Mouse (Mus musculus) MEL (cell line): ENCODE data around the gene Pum1. TPM values are rescaled to one million over a fixed set of nuclear protein-coding genes. Genes with fewer than 3 reads are reported as not detected.

ENCODE experiments used
- DNase-seq: peaks from one replicate; pipeline ENCODE4 v3.0.0; 2011; ENCODE audit warnings: low read depth, low spot score
- H3K27ac ChIP-seq: 2 replicates; pipeline ENCODE4 v1.5.1; 2012; ENCODE audit warnings: low read depth, mild to moderate bottlenecking, control low read depth, low read length, moderate library complexity; ENCODE audit not compliant: control insufficient read depth
- H3K27me3 ChIP-seq, 2 experiments: fragments of 150-350 bp in 1 of 2; sonication (generic) in 1 of 2; 2 replicates each; pipeline ENCODE4 v1.6.1; 2012; ENCODE audit warnings: low read length in 2 of 2, mild to moderate bottlenecking in 2 of 2, improper control_type of control experiment in 1 of 2, moderate library complexity in 1 of 2; ENCODE audit not compliant: insufficient read depth in 2 of 2, control insufficient read depth in 1 of 2
- H3K36me3 ChIP-seq, 2 experiments: 2 replicates each; pipeline ENCODE4 v1.6.1; 2012 to 2014; ENCODE audit warnings: low read length in 2 of 2, improper control_type of control experiment in 1 of 2, inconsistent platforms in 1 of 2, mild to moderate bottlenecking in 1 of 2; ENCODE audit not compliant: insufficient read depth in 2 of 2, control insufficient read depth in 1 of 2
- H3K4me1 ChIP-seq, 2 experiments: fragments of 150-350 bp in 1 of 2; sonication (generic) in 1 of 2; 2 replicates each; pipeline ENCODE4 v1.6.1; 2012; ENCODE audit warnings: low read length in 2 of 2, improper control_type of control experiment in 1 of 2, mild to moderate bottlenecking in 1 of 2; ENCODE audit not compliant: insufficient read depth in 2 of 2, control insufficient read depth in 1 of 2
- H3K4me3 ChIP-seq, 2 experiments: fragments of 150-350 bp in 1 of 2; sonication (generic) in 1 of 2; 2 replicates each; pipeline ENCODE4 v1.5.1; 2012; ENCODE audit warnings: low read depth in 2 of 2, low read length in 2 of 2, mild to moderate bottlenecking in 2 of 2, moderate library complexity in 2 of 2, control low read depth in 1 of 2, improper control_type of control experiment in 1 of 2; ENCODE audit not compliant: control insufficient read depth in 1 of 2, insufficient read depth in 1 of 2
- H3K79me2 ChIP-seq: 2 replicates; pipeline ENCODE4 v1.6.1; 2012; ENCODE audit warnings: mild to moderate bottlenecking, low read length, moderate library complexity; ENCODE audit not compliant: control insufficient read depth, poor library complexity, insufficient read depth
- H3K9ac ChIP-seq: 2 replicates; pipeline ENCODE4 v1.6.1; 2012; ENCODE audit warnings: low read depth, mild to moderate bottlenecking, control low read depth, low read length, moderate library complexity; ENCODE audit not compliant: control insufficient read depth, poor library complexity, severe bottlenecking
- H3K9me3 ChIP-seq: fragments of 150-350 bp; sonication (generic); replicated peaks from 2 replicates; pipeline ENCODE4 v1.6.1; 2012; ENCODE audit warnings: mild to moderate bottlenecking, low read length, improper control_type of control experiment, moderate library complexity; ENCODE audit not compliant: insufficient read depth
- BHLHE40 ChIP-seq: IDR thresholded peaks from 2 replicates; pipeline ENCODE4 v1.6.1; 2012; ENCODE audit warnings: low read depth, mild to moderate bottlenecking, inconsistent platforms, low read length, improper control_type of control experiment, borderline replicate concordance
- E2F4 ChIP-seq: IDR thresholded peaks from 2 replicates; pipeline ENCODE4 v1.6.1; 2011; ENCODE audit warnings: low read depth, low read length, improper control_type of control experiment, borderline replicate concordance
- EP300 ChIP-seq, 2 experiments: IDR thresholded peaks; 2 replicates each; pipeline ENCODE4 v1.6.1; 2011; ENCODE audit warnings: improper control_type of control experiment in 2 of 2, low read length in 2 of 2, low read depth in 1 of 2, mild to moderate bottlenecking in 1 of 2
- ETS1 ChIP-seq: IDR thresholded peaks from 2 replicates; pipeline ENCODE4 v1.6.1; 2012; ENCODE audit warnings: low read depth, mild to moderate bottlenecking, inconsistent platforms, low read length, improper control_type of control experiment, moderate library complexity
- GATA1 ChIP-seq: IDR thresholded peaks from 2 replicates; pipeline ENCODE4 v1.6.1; 2011; ENCODE audit warnings: low read depth, low read length, improper control_type of control experiment
- HCFC1 ChIP-seq: IDR thresholded peaks from 2 replicates; pipeline ENCODE4 v1.6.1; 2012; ENCODE audit warnings: low read depth, mild to moderate bottlenecking, inconsistent platforms, low read length, improper control_type of control experiment, moderate library complexity
- JUND ChIP-seq: IDR thresholded peaks from 2 replicates; pipeline ENCODE4 v1.6.1; 2011; ENCODE audit warnings: low read depth, mild to moderate bottlenecking, improper control_type of control experiment, low read length
- MAFK ChIP-seq: IDR thresholded peaks from 2 replicates; pipeline ENCODE4 v1.6.1; 2011; ENCODE audit warnings: low read depth, mild to moderate bottlenecking, low read length, improper control_type of control experiment, borderline replicate concordance
- MAX ChIP-seq: IDR thresholded peaks from 2 replicates; pipeline ENCODE4 v1.6.1; 2011; ENCODE audit warnings: low read length, improper control_type of control experiment
- MAZ ChIP-seq: IDR thresholded peaks from 2 replicates; pipeline ENCODE4 v1.6.1; 2012; ENCODE audit warnings: low read depth, mild to moderate bottlenecking, inconsistent platforms, low read length, improper control_type of control experiment
- MYB ChIP-seq: IDR thresholded peaks from 2 replicates; pipeline ENCODE4 v1.6.1; 2011; ENCODE audit warnings: mild to moderate bottlenecking, low read depth, low read length, improper control_type of control experiment
- MYC ChIP-seq: IDR thresholded peaks from 2 replicates; pipeline ENCODE4 v1.6.1; 2011; ENCODE audit warnings: low read depth, mild to moderate bottlenecking, low read length, improper control_type of control experiment, moderate library complexity
- NELFE ChIP-seq: IDR thresholded peaks from 2 replicates; pipeline ENCODE4 v1.6.1; 2011; ENCODE audit warnings: low read depth, low read length, improper control_type of control experiment
- POLR2A ChIP-seq, 2 experiments: IDR thresholded peaks; 2 replicates each; pipeline ENCODE4 v1.6.1; 2011 to 2012; ENCODE audit warnings: low read length in 2 of 2, mild to moderate bottlenecking in 2 of 2, control low read depth in 1 of 2, improper control_type of control experiment in 1 of 2, low read depth in 1 of 2, moderate library complexity in 1 of 2; ENCODE audit not compliant: control insufficient read depth in 1 of 2, insufficient read depth in 1 of 2, poor library complexity in 1 of 2
- SMC3 ChIP-seq: IDR thresholded peaks from 2 replicates; pipeline ENCODE4 v1.6.1; 2011; ENCODE audit warnings: low read depth, low read length, improper control_type of control experiment
- TAL1 ChIP-seq: IDR thresholded peaks from 2 replicates; pipeline ENCODE4 v1.6.1; 2012; ENCODE audit warnings: mild to moderate bottlenecking, inconsistent platforms, low read length, moderate library complexity, mixed read lengths
- TCF12 ChIP-seq: IDR thresholded peaks from 2 replicates; pipeline ENCODE4 v1.6.1; 2014; ENCODE audit warnings: low read depth, mild to moderate bottlenecking, inconsistent platforms, low read length, improper control_type of control experiment, moderate library complexity
- USF2 ChIP-seq, 2 experiments: IDR thresholded peaks; 2 replicates each; pipeline ENCODE4 v1.6.1; 2011 to 2012; ENCODE audit warnings: improper control_type of control experiment in 2 of 2, low read length in 2 of 2, borderline replicate concordance in 1 of 2, inconsistent platforms in 1 of 2, low read depth in 1 of 2, mild to moderate bottlenecking in 1 of 2; ENCODE audit not compliant: insufficient read depth in 1 of 2
- ZMIZ1 ChIP-seq: IDR thresholded peaks from 2 replicates; pipeline ENCODE4 v1.6.1; 2012; ENCODE audit warnings: low read depth, mild to moderate bottlenecking, inconsistent platforms, low read length, improper control_type of control experiment, moderate library complexity
- ZNF384 ChIP-seq: IDR thresholded peaks from 2 replicates; pipeline ENCODE4 v1.6.1; 2012; ENCODE audit warnings: low read depth, mild to moderate bottlenecking, inconsistent platforms, low read length, improper control_type of control experiment
- polyA plus RNA-seq, 2 experiments: library from polyadenylated mRNA; stranded (reverse) in 1 of 2; unstranded in 1 of 2; fragments of >175 nt in 1 of 2; fragments of >200 nt in 1 of 2; gene quantifications; 2 replicates each; pipeline versions ENCODE4 v1.2.1 to v1.2.4; 2012; ENCODE audit warnings: low replicate concordance in 2 of 2, low read depth in 1 of 2; ENCODE audit not compliant: insufficient read length in 2 of 2, insufficient read depth in 1 of 2, missing spikeins in 1 of 2
- total RNA-seq: library from RNA; depleted of rRNA; stranded (reverse); fragments of 300-350 nt; gene quantifications from 2 replicates; pipeline ENCODE4 v1.2.3, GENCODE M21; 2012

The Pum1 gene
- total and polyA plus RNA-seq, 3 experiments = 31.9 to 46.2 (median 36.1) TPM

GRCm38 (mm10) chr4:130640031-130640717 is 22.9 kb upstream of the Pum1 start:
- no peaks in the 10 kb centered on the region for H3K36me3 ChIP-seq
- no peak for DNase-seq
- H3K27me3 ChIP-seq = no peaks in the 10 kb centered on the region
- no peaks in the 10 kb centered on the region for H3K4me1 ChIP-seq
- no peak overlapping the region for H3K4me3 ChIP-seq
- TF ChIP-seq EP300 (IDR thresholded peaks at IDR 0.05; ENCODE audit: low read depth in 1 of 2, low read length in 2 of 2) (no peak), MAFK (no peak), MYB (no peak), TAL1 (no peak), MAX (no peak), MYC (no peak), POLR2A (IDR thresholded peaks at IDR 0.05; ENCODE audit: control insufficient read depth in 1 of 2, insufficient read depth in 1 of 2, low read depth in 1 of 2, low read length in 2 of 2, poor library complexity in 1 of 2) (no peak), MAZ (no peak), NELFE (no peak)
- no peaks in the 10 kb centered on the region for H3K79me2 ChIP-seq
- H3K9ac ChIP-seq = no peak overlapping the region
- no peaks in the 10 kb centered on the region for H3K9me3 ChIP-seq
- no peak overlapping the region for H3K27ac ChIP-seq

GRCm38 (mm10) chr4:130642468-130642867 is 20.7 kb upstream of the Pum1 start:
- Histone ChIP-seq H3K4me1 (no peaks in the 10 kb centered on the region), H3K27me3 (no peaks in the 10 kb centered on the region), H3K9me3 (no peaks in the 10 kb centered on the region), H3K27ac (no peak overlapping the region), H3K9ac (no peak overlapping the region), H3K79me2 (no peaks in the 10 kb centered on the region), H3K4me3 (no peak overlapping the region), H3K36me3 (no peaks in the 10 kb centered on the region)
- no peak for TF ChIP-seq POLR2A (IDR thresholded peaks at IDR 0.05; ENCODE audit: control insufficient read depth in 1 of 2, insufficient read depth in 1 of 2, low read depth in 1 of 2, low read length in 2 of 2, poor library complexity in 1 of 2)
- no peak for TF ChIP-seq MAFK
- no peak for TF ChIP-seq MAX
- no peak for TF ChIP-seq JUND
- no peak for TF ChIP-seq ZMIZ1
- TF ChIP-seq ETS1 = no peak
- no peak for TF ChIP-seq USF2 (IDR thresholded peaks at IDR 0.05; ENCODE audit: borderline replicate concordance in 1 of 2, insufficient read depth in 1 of 2, low read depth in 1 of 2, low read length in 2 of 2)
- no peak for TF ChIP-seq BHLHE40
- TF ChIP-seq GATA1 = no peak
- no peak for TF ChIP-seq TAL1
- TF ChIP-seq HCFC1 = no peak
- no peak for TF ChIP-seq SMC3
- no peak for TF ChIP-seq TCF12
- TF ChIP-seq ZNF384 = no peak
- TF ChIP-seq E2F4 = no peak
- DNase-seq = no peak
